Mouse (Mus musculus): ENCODE measurements at regions not wholly inside any gene's neighbourhood (a gene's known extent, or its start where the extent isn't known, plus 50 kb on each side); places are given as distances from the start of the nearest gene placed in this dataset.
"Not testable (repeated sequence)": the region's sequence is repeated elsewhere in the genome, so short reads cannot be mapped to it uniquely, and the experiment has no call there.

- no peak for ATAC-seq (replicated peaks; ENCODE audit: poor library complexity, severe bottlenecking)
These were observed 150.8 kb upstream of the A430005L14Rik start for GRCm38 (mm10) chr4:153806180-153806692.

GRCm38 (mm10) chr4:153806820-153807436, 150.1 kb upstream of the A430005L14Rik start:
- no peak for ATAC-seq (replicated peaks; ENCODE audit: poor library complexity, severe bottlenecking)

DNA sequence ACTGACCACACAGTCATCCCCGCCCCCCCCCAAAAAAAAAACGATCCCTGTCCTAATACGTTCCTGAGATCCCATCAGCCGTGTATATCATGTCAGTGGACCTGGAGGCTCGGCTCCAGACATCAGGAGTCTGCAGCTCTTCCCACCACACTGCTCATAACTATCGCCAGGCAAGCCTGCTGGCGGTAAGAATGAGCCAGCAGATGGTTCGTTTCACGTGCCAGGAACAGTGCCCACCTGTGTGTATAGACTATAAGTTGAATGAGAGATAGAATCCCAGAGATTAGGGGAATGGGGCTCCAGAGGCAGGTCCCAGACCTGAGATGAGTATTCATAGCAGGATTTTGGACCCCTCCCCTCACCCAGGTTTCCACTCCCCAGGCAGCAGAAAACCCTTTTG, 144.2 kb upstream of the A430005L14Rik start:
- ATAC-seq (replicated peaks; ENCODE audit: poor library complexity, severe bottlenecking), result no peak

DNA sequence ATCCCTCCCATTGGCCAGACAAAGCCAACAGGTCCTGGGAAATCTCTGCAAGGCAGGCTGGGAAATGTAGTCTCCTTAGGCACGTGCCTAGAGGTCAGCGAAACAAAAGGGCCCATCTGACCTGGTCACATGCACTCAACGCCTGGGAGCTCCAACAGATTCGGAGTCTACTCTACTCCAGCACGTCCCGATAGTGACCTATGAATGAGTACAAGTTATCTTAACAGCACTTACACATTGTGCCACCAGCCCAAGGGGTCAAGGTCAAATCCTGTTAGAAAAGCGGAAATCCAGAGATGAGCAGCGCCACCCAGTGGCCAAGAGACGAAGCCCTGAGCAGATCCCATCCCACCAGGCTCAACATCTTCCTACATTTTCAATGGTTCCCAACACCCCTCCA, 129.1 kb upstream of the A430005L14Rik start:
- no peak for ATAC-seq (replicated peaks; ENCODE audit: poor library complexity, severe bottlenecking)

DNA sequence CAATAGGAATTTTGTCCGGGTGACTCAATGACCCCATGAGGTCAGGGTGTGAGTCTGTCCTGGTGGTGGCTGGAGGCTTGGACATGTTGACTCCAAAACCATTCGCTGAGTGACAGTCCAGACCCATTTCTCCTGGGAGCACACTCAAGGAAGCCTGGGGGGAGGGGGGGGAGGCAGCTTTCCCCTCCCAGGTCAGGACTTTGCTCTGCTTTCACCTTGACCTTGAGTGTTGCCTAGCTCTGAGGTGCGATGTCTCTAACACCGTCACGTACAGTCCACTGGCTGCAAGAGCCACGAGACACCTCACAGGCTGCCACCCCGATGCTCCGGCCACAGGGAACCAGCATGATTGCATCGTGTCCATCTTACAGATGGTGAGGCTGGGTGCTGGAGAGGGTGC, 127.3 kb upstream of the A430005L14Rik start:
- no peak for ATAC-seq (replicated peaks; ENCODE audit: poor library complexity, severe bottlenecking)

- ATAC-seq (replicated peaks; ENCODE audit: poor library complexity, severe bottlenecking), result no peak
These were observed 126.5 kb upstream of the A430005L14Rik start for GRCm38 (mm10) chr4:153830491-153830890.

GRCm38 (mm10) chr4:153831251-153831650, 125.8 kb upstream of the A430005L14Rik start:
- not testable (repeated sequence) for ATAC-seq (replicated peaks; ENCODE audit: poor library complexity, severe bottlenecking)

DNA sequence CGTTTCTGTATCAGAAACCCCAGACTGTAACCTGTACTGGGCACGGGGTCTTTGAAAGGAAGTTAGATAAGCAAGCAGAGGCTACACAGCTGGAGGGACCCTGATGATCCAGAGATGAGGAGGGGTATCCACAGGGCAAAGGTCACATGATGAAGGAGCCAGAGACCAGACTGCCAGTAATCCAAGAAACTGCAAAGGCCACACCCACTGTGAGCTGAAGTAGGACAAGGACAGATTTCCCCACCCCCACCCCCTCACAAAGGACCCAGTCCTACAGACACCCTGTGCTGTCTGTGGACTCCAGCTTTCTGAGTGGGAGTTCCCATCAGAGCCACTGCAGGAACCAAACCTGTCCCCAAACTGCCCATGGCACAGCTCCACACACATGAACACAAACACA, 124.9 kb upstream of the A430005L14Rik start:
- no peak for ATAC-seq (replicated peaks; ENCODE audit: poor library complexity, severe bottlenecking)

DNA sequence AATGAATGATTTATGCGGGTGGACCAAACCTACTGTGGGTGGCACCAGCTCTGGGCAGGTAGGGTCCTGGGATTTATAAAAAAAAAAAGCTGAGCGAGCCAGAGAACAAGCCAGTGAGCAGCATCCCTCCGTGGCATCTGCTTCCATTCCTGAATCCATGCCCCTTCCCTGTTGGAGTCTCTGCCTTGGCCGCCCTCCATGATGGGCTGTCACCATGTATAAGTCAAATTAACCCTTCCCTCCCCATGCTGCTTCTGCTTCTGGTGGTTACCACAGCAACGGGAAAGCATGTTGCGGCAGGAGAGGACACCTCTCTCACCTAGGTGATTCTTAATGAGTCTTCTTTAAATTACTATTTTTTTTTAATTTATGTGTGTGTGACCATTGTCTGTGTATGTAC, 112.3 kb upstream of the A430005L14Rik start:
- no peak for ATAC-seq (replicated peaks; ENCODE audit: poor library complexity, severe bottlenecking)

GRCm38 (mm10) chr4:153848274-153848673, 108.8 kb upstream of the A430005L14Rik start:
- no peak for ATAC-seq (replicated peaks; ENCODE audit: poor library complexity, severe bottlenecking)

GRCm38 (mm10) chr4:153850186-153850585, 106.9 kb upstream of the A430005L14Rik start:
- ATAC-seq (replicated peaks; ENCODE audit: poor library complexity, severe bottlenecking), result no peak

GRCm38 (mm10) chr4:153854084-153854747, 102.8 kb upstream of the A430005L14Rik start:
- no peak for ATAC-seq (replicated peaks; ENCODE audit: poor library complexity, severe bottlenecking)

DNA sequence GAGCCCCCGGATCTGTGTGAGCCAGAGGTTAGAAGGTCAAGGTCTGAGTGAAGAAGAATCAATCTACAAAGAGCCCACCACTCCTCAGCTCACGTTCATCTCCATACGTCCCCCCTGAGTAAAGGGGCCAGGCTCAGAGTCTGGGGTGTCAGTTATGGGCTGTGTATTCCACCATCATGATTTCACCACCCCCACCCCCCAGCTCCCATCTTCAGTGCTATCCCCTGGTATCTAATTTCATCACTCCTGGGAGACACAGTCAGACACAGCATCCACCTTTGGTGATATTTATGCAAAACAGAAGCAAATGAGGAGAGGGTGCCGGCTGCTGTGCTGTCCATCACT, 102.3 kb upstream of the A430005L14Rik start:
- no peak for ATAC-seq (replicated peaks; ENCODE audit: poor library complexity, severe bottlenecking)

DNA sequence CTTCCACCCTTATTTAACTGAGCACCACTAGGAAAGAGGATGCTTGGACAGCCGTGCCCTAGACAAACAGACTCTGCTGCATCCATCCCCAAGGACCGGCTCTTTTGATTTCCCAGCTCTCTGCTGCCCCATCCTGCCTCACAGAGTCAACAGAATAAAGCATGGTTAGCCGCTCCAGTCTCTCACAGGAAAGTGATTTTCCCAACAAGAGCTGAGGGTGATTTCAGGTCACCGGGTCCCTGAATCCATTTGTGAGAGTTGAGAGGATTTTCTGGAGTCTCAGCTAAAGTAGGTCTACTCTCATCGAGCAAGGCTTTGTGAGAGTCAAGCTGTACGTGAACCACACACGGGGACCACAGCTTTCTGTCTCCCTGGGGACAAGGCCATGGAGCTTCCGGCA, 95.6 kb upstream of the A430005L14Rik start:
- no peak for ATAC-seq (replicated peaks; ENCODE audit: poor library complexity, severe bottlenecking)

DNA sequence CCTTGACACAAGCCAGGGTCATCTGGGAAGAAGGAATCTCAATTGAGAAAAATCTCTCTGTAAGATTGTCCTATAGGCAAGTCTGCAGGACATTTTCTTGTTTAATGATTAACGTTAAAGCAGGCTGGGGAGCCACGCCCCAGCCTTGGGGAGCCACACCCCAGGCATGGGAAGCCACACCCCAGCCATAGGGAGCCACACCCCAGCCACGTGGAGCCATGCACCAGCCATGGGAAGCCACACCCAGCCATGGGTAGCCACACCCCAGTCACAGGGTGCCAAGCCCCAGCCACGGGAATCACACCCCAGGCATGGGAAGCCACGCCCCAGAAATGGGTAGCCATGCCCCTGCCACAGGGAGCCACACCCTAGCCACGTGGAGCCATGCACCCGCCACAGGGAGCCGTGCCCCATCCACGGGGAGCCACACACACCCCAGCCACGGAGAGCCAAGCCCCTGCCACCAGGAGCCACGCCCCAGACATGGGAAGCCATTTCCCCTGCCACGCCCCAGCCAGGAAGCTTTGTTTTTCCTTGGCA, 94.8 kb upstream of the A430005L14Rik start:
- no peak for ATAC-seq (replicated peaks; ENCODE audit: poor library complexity, severe bottlenecking)

DNA sequence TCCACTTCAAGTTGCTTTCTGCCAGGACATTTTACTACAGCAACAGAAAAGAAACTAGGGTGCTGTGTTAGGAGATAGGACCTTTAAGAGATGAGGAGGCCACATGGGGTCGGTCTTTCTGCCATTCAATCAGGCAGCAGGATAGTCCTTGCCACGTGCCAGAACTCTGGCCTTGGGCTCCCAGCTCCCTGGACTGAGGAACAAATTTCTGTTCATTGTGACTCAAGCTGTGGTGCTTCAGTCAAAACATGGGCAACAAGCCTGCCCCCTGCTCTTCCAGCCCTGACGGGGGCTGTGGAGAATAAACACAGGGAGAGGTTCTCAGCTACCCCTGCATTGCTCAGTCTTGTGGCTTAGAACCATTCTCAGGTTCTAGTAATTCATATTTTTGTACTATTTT, 84.7 kb upstream of the A430005L14Rik start:
- no peak for ATAC-seq (replicated peaks; ENCODE audit: poor library complexity, severe bottlenecking)

DNA sequence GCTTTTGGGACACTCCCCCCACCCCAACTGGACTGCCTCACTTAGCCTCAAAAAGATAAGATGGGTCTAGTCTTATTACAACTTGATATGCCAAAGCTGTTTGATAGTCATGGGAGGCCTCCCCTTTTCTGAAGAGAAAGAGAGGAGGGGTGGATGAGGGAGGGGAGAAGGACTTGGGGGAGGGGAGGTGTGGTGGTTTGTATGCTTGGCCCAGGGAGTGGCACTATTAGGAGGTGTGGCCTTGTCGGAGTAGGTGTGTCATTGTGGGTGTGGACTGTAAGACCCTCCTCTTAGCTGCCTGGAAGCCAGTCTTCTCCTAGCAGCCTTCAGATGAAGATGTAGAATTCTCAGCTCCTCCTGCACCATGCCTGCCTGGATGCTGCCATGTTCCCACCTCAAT, 82.0 kb upstream of the A430005L14Rik start:
- not testable (repeated sequence) for ATAC-seq (replicated peaks; ENCODE audit: poor library complexity, severe bottlenecking)

DNA sequence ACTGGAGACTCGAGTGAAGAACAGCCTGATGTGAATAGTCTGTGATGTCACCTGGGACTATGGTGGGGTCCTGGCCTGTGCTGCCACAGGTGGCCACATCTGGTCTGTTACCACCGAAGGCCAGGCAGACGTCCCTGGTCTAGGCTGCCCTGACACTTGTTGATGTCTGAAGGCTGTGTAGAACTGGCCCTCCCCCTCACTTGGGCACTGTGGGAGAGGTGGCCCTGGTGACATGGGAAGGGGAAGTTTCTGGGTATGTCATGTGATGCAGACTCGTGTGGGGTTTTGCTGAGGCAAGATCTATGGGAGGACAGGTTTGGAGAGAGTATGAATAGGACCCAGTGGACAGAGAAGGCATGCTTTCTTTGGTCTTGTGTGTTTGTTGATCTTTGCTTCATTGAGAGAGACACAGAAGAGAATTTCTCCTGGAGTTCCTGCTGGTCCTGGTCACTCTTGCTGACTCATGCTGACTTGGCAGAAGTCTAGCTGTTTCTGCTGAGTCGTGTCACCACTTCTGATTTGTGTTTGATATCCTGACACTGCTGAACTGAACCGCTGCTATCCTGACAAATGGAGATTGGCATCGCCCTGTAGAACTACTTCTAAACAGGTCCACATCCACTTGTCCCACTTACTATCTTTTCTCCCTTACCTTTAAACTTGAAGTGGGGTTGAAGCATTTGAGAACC, 79.9 kb upstream of the A430005L14Rik start:
- 0 out of 2 replicates have a peak, but pooled peaks have one; percentile 9 for ATAC-seq (replicated peaks; ENCODE audit: poor library complexity, severe bottlenecking)

- ATAC-seq (replicated peaks; ENCODE audit: poor library complexity, severe bottlenecking), result no peak
These were observed 74.0 kb upstream of the A430005L14Rik start for GRCm38 (mm10) chr4:153883057-153883456.

- ATAC-seq (replicated peaks; ENCODE audit: poor library complexity, severe bottlenecking), result no peak
These were observed 73.0 kb upstream of the A430005L14Rik start for GRCm38 (mm10) chr4:153884044-153884443.

DNA sequence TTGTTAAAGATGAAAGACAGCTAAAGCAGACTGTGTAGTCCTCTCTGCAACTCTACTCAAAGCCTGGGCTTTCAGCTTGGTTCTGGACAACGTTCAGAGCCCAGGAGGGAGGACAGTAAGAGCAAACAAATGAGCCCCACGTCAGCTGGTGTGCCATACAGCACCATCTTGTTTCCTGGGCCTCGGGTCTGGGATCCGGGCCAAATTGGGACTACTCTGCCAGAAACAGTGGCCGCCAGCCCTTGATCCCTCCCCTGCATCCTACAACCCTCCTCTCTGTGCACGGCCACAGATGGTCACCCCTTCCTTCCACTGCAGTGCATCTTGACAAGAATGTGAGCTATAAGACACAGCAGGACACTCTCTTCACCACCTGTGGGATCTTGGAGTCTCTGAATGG, 71.2 kb upstream of the A430005L14Rik start:
- ATAC-seq (replicated peaks; ENCODE audit: poor library complexity, severe bottlenecking), result no peak

Data from granulocyte monocyte progenitor cell, adult 5-6 weeks (primary cell).